Mouse (Mus musculus) testis, adult 2 months (tissue): ENCODE measurements around the gene Slc38a2. TPM values are rescaled to one million over a fixed set of nuclear protein-coding genes. Genes with fewer than 3 reads are reported as not detected.

Experiments used
- H3K27ac ChIP-seq: fragments of 200-500 bp; 2 replicates; pipeline ENCODE4 v1.5.1; 2012; ENCODE audit warnings: low read depth, low read length; ENCODE audit not compliant: control insufficient read depth, insufficient read depth
- H3K27me3 ChIP-seq: fragments of 200-500 bp; 2 replicates; pipeline ENCODE4 v1.6.1; 2012; ENCODE audit warnings: mild to moderate bottlenecking, low read length, moderate library complexity; ENCODE audit not compliant: control insufficient read depth, insufficient read depth
- H3K36me3 ChIP-seq: fragments of 200-500 bp; 2 replicates; pipeline ENCODE4 v1.6.1; 2012; ENCODE audit warnings: mild to moderate bottlenecking, low read length; ENCODE audit not compliant: control insufficient read depth, insufficient read depth
- H3K4me1 ChIP-seq: fragments of 200-500 bp; 2 replicates; pipeline ENCODE4 v1.6.1; 2012; ENCODE audit warnings: low read length; ENCODE audit not compliant: control insufficient read depth, insufficient read depth
- H3K4me3 ChIP-seq: fragments of 200-500 bp; 2 replicates; pipeline ENCODE4 v1.5.1; 2012; ENCODE audit warnings: low read depth, mild to moderate bottlenecking, low read length, moderate library complexity, mixed read lengths; ENCODE audit not compliant: control insufficient read depth
- CTCF ChIP-seq: fragments of 200-500 bp; IDR thresholded peaks from 2 replicates; pipeline ENCODE4 v1.5.1; 2012; ENCODE audit warnings: low read depth, mild to moderate bottlenecking, inconsistent platforms, low read length, moderate library complexity; ENCODE audit not compliant: control insufficient read depth, insufficient read depth, insufficient replicate concordance
- POLR2A ChIP-seq: fragments of 200-500 bp; IDR thresholded peaks from 2 replicates; pipeline ENCODE4 v1.6.1; 2012; ENCODE audit warnings: low read depth, mild to moderate bottlenecking, inconsistent platforms, low read length, moderate library complexity; ENCODE audit not compliant: control insufficient read depth
- polyA plus RNA-seq: library from polyadenylated mRNA; depleted of rRNA; stranded (reverse); fragments of >200 nt; gene quantifications from 2 replicates; pipeline ENCODE4 v1.2.3, GENCODE M21; 2012

Slc38a2 gene
- polyA plus RNA-seq, 1 experiment: 10.8 TPM

- Histone ChIP-seq H3K4me3 (no peak overlapping the region), H3K4me1 (no peaks in the 10 kb centered on the region), H3K27me3 (no peaks in the 10 kb centered on the region), H3K27ac (no peak overlapping the region), H3K36me3 (no peaks in the 10 kb centered on the region)
- TF ChIP-seq POLR2A (no peak), CTCF (no peak)
These were observed 43.2 kb upstream of the Slc38a2 start for GRCm38 (mm10) chr15:96742591-96743241.

GRCm38 (mm10) chr15:96740865-96741561 is 41.5 kb upstream of the Slc38a2 start:
- Histone ChIP-seq H3K36me3 (no peaks in the 10 kb centered on the region), H3K27ac (no peak overlapping the region), H3K4me1 (peaks cover 9% of the 10 kb centered on the region), H3K4me3 (no peak overlapping the region), H3K27me3 (no peaks in the 10 kb centered on the region)
- TF ChIP-seq POLR2A (no peak), CTCF (no peak)

GRCm38 (mm10) chr15:96740091-96740490 is 40.6 kb upstream of the Slc38a2 start:
- H3K27ac ChIP-seq: no peak overlapping the region
- H3K4me3 ChIP-seq: no peak overlapping the region
- H3K27me3 ChIP-seq: no peaks in the 10 kb centered on the region
- H3K4me1 ChIP-seq: peaks cover 14% of the 10 kb centered on the region
- H3K36me3 ChIP-seq: no peaks in the 10 kb centered on the region
- TF ChIP-seq CTCF (no peak), POLR2A (no peak)

GRCm38 (mm10) chr15:96736663-96737385 is 37.3 kb upstream of the Slc38a2 start:
- peaks cover 15% of the 10 kb centered on the region for H3K4me1 ChIP-seq
- no peak overlapping the region for H3K27ac ChIP-seq
- no peaks in the 10 kb centered on the region for H3K36me3 ChIP-seq
- TF ChIP-seq CTCF: no peak
- no peak for TF ChIP-seq POLR2A
- H3K27me3 ChIP-seq: no peaks in the 10 kb centered on the region
- peak overlapping the region; percentile 79 for H3K4me3 ChIP-seq

- Histone ChIP-seq H3K4me3 (peak overlapping the region; percentile 79), H3K36me3 (no peaks in the 10 kb centered on the region), H3K27ac (peak overlapping the region; percentile 50), H3K4me1 (peaks cover 15% of the 10 kb centered on the region), H3K27me3 (no peaks in the 10 kb centered on the region)
- TF ChIP-seq POLR2A (peak; percentile 59; the same call in 1 of the 2 replicates), CTCF (no peak)
These were observed 36.1 kb upstream of the Slc38a2 start for GRCm38 (mm10) chr15:96735562-96736160.

- Histone ChIP-seq H3K4me3 (no peak overlapping the region), H3K27ac (no peak overlapping the region)
These were observed 34.9 kb upstream of the Slc38a2 start for GRCm38 (mm10) chr15:96734423-96734822.

GRCm38 (mm10) chr15:96730416-96730815 is 30.9 kb upstream of the Slc38a2 start:
- no peak for TF ChIP-seq POLR2A
- no peak for TF ChIP-seq CTCF
- Histone ChIP-seq H3K36me3 (no peaks in the 10 kb centered on the region), H3K27me3 (no peaks in the 10 kb centered on the region), H3K4me1 (peaks cover 3% of the 10 kb centered on the region; the same call in 1 of the 2 replicates), H3K27ac (no peak overlapping the region), H3K4me3 (no peak overlapping the region)

More at GRCm38 (mm10) chr15:96734423-96734822, 34.9 kb upstream of the Slc38a2 start:
- TF ChIP-seq POLR2A (no peak), CTCF (no peak)
- Histone ChIP-seq H3K27me3 (no peaks in the 10 kb centered on the region), H3K4me1 (peaks cover 15% of the 10 kb centered on the region), H3K36me3 (no peaks in the 10 kb centered on the region)
